Mouse (Mus musculus) embryonic facial prominence, embryonic 14.5 days (tissue): ENCODE data around the gene Sco1. TPM values are rescaled to one million over a fixed set of nuclear protein-coding genes. Genes with fewer than 3 reads are reported as not detected.
"Not testable (repeated sequence)": the region's sequence is repeated elsewhere in the genome, so short reads cannot be mapped to it uniquely, and the experiment has no call there.

Experiments used
- ATAC-seq: fragments of 200-750 bp; cut with Nextera tagmentation; 2 replicates; pipeline ENCODE4 v1.8.0; 2017; ENCODE audit warnings: low read depth, moderate number of reproducible peaks, moderate TSS enrichment
- DNase-seq: peaks from one replicate; pipeline ENCODE4 v3.0.0-alpha.2; 2015; ENCODE audit warnings: low spot score
- H3K27ac ChIP-seq: fragments of 300-500 bp; sonication (generic); replicated peaks from 2 replicates; pipeline ENCODE4 v1.5.1; 2014; ENCODE audit warnings: low read depth, mild to moderate bottlenecking, low read length, moderate library complexity
- H3K27me3 ChIP-seq: fragments of 300-500 bp; sonication (generic); replicated peaks from 2 replicates; pipeline ENCODE4 v1.6.1; 2014; ENCODE audit warnings: low read length; ENCODE audit not compliant: control insufficient read depth, insufficient read depth
- H3K36me3 ChIP-seq: fragments of 300-500 bp; sonication (generic); 2 replicates; pipeline ENCODE4 v1.6.1; 2014; ENCODE audit warnings: low read length, mixed read lengths; ENCODE audit not compliant: control insufficient read depth, insufficient read depth
- H3K4me1 ChIP-seq: fragments of 300-500 bp; sonication (generic); 2 replicates; pipeline ENCODE4 v1.6.1; 2014; ENCODE audit warnings: antibody characterized with exemption, low read length; ENCODE audit not compliant: control insufficient read depth, insufficient read depth
- H3K4me2 ChIP-seq: fragments of 300-500 bp; sonication (generic); 2 replicates; pipeline ENCODE4 v1.6.1; 2014; ENCODE audit warnings: low read depth, mild to moderate bottlenecking, low read length, moderate library complexity, mixed read lengths
- H3K4me3 ChIP-seq: fragments of 300-500 bp; sonication (generic); 2 replicates; pipeline ENCODE4 v1.5.1; 2014; ENCODE audit warnings: low read depth, mild to moderate bottlenecking, low read length
- H3K9ac ChIP-seq: fragments of 300-500 bp; sonication (generic); 2 replicates; pipeline ENCODE4 v1.6.1; 2014; ENCODE audit warnings: low read depth, mild to moderate bottlenecking, low read length, moderate library complexity, mixed read lengths
- H3K9me3 ChIP-seq: fragments of 300-500 bp; sonication (generic); 2 replicates; pipeline ENCODE4 v1.6.1; 2016; ENCODE audit warnings: low read length; ENCODE audit not compliant: control insufficient read depth
- WGBS: fragments of 180-500 bp; shearing (Covaris S2); extraction: QIAGEN DNeasy Blood & Tissue Kit; methylation state at CpG from one replicate; pipeline ENCODE4 v1.1.7; 2014; 5-methylcytosine and 5-hydroxymethylcytosine counted together
- polyA plus RNA-seq: library from polyadenylated mRNA; unstranded; fragments of >200 nt; fragmentation: Nextera tagmentation; extraction: Ambion mirVana; gene quantifications from 2 replicates; pipeline ENCODE4 v1.2.1, GENCODE M21; 2014

Gene Sco1
- polyA plus RNA-seq, 1 experiment from 2014 or later, result 13.4 TPM

GRCm38 (mm10) chr11:67020948-67021347 lies 31.5 kb upstream of the Sco1 start:
- Histone ChIP-seq H3K4me3 (peak overlapping the region; percentile 15), H3K4me2 (peak overlapping the region; percentile 47), H3K4me1 (peaks cover 8% of the 10 kb centered on the region), H3K27ac (no peak overlapping the region), H3K9me3 (no peaks in the 10 kb centered on the region), H3K9ac (no peak overlapping the region), H3K27me3 (0 out of 2 replicates have a peak, but pooled peaks cover 5% of the 10 kb centered on the region), H3K36me3 (no peaks in the 10 kb centered on the region)
- ATAC-seq (no peak), DNase-seq (peak; percentile 75)
- 4% methylated on average over 12 of the region's 12 CpGs for WGBS

- H3K27ac ChIP-seq, result no peak overlapping the region
- 0 out of 2 replicates have a peak, but pooled peaks cover 5% of the 10 kb centered on the region for H3K27me3 ChIP-seq
- H3K4me2 ChIP-seq, result no peak overlapping the region
- no peak for ATAC-seq
- DNase-seq, result no peak
- no peak overlapping the region for H3K9ac ChIP-seq
- no peak overlapping the region for H3K4me3 ChIP-seq
- H3K36me3 ChIP-seq, result no peaks in the 10 kb centered on the region
- WGBS, result 88% methylated on average over 13 of the region's 13 CpGs
- H3K9me3 ChIP-seq, result no peaks in the 10 kb centered on the region
- H3K4me1 ChIP-seq, result peaks cover 8% of the 10 kb centered on the region
Measured at GRCm38 (mm10) chr11:67022354-67023115, 29.9 kb upstream of the Sco1 start.

GRCm38 (mm10) chr11:67023191-67023590 lies 29.3 kb upstream of the Sco1 start:
- not testable (repeated sequence) for DNase-seq, H3K9ac ChIP-seq, H3K4me1 ChIP-seq, H3K9me3 ChIP-seq, H3K27ac ChIP-seq, H3K4me3 ChIP-seq, H3K4me2 ChIP-seq, H3K36me3 ChIP-seq, H3K27me3 ChIP-seq, ATAC-seq
- 61% methylated on average over 1 of the region's 1 CpGs for WGBS

- ATAC-seq (no peak), DNase-seq (no peak)
- no peak overlapping the region for H3K9ac ChIP-seq
- WGBS, result 34% methylated on average over 6 of the region's 6 CpGs
- no peaks in the 10 kb centered on the region; the same call in 1 of the 2 replicates for H3K4me1 ChIP-seq
- H3K4me3 ChIP-seq, result no peak overlapping the region
- H3K4me2 ChIP-seq, result peak overlapping the region; percentile 65; the same call in 1 of the 2 replicates
- H3K9me3 ChIP-seq, result no peaks in the 10 kb centered on the region
- no peaks in the 10 kb centered on the region for H3K36me3 ChIP-seq
- 0 out of 2 replicates have a peak, but pooled peaks cover 5% of the 10 kb centered on the region for H3K27me3 ChIP-seq
- no peak overlapping the region for H3K27ac ChIP-seq
Measured at GRCm38 (mm10) chr11:67023802-67024340, 28.6 kb upstream of the Sco1 start.

GRCm38 (mm10) chr11:67024867-67025477 lies 27.5 kb upstream of the Sco1 start, which contains the start of gene Tmem220:
Gene Tmem220 (plus strand): TSS chr11:67025154.
- peak; percentile 97 for DNase-seq
- H3K9me3 ChIP-seq, result no peaks in the 10 kb centered on the region
- H3K27me3 ChIP-seq, result 0 out of 2 replicates have a peak, but pooled peaks cover 4% of the 10 kb centered on the region
- H3K4me3 ChIP-seq, result peak within 1 kb of the TSS; percentile 54
- H3K4me1 ChIP-seq, result no peaks in the 10 kb centered on the region; the same call in 1 of the 2 replicates
- H3K36me3 ChIP-seq, result no peaks in the 10 kb centered on the region
- peak within 1 kb of the TSS; percentile 69 for H3K9ac ChIP-seq
- ATAC-seq, result peak; percentile 98
- H3K4me2 ChIP-seq, result peak within 1 kb of the TSS; percentile 65
- under 1% methylated on average over 27 of the region's 35 CpGs for WGBS
- no peak within 1 kb of the TSS for H3K27ac ChIP-seq

GRCm38 (mm10) chr11:67030904-67031602 lies 21.4 kb upstream of the Sco1 start:
- no peak overlapping the region for H3K4me3 ChIP-seq
- no peak overlapping the region for H3K4me2 ChIP-seq
- 58% methylated on average over 16 of the region's 16 CpGs for WGBS
- H3K36me3 ChIP-seq, result no peaks in the 10 kb centered on the region
- no peaks in the 10 kb centered on the region for H3K27me3 ChIP-seq
- no peak overlapping the region for H3K27ac ChIP-seq
- no peaks in the 10 kb centered on the region for H3K4me1 ChIP-seq
- DNase-seq (no peak), ATAC-seq (no peak)
- H3K9me3 ChIP-seq, result no peaks in the 10 kb centered on the region
- no peak overlapping the region for H3K9ac ChIP-seq

GRCm38 (mm10) chr11:67031603-67031915 lies 20.9 kb upstream of the Sco1 start:
- Histone ChIP-seq H3K27me3 (no peaks in the 10 kb centered on the region), H3K9ac (no peak overlapping the region), H3K4me1 (no peaks in the 10 kb centered on the region), H3K27ac (no peak overlapping the region), H3K4me3 (no peak overlapping the region), H3K4me2 (no peak overlapping the region), H3K36me3 (no peaks in the 10 kb centered on the region), H3K9me3 (no peaks in the 10 kb centered on the region)
- ATAC-seq, result no peak
- no peak for DNase-seq
- WGBS, result 68% methylated on average over 2 of the region's 2 CpGs

- H3K36me3 ChIP-seq, result peaks cover 28% of the 10 kb centered on the region
- H3K9me3 ChIP-seq, result 0 out of 2 replicates have a peak, but pooled peaks cover under 1% of the 10 kb centered on the region
- H3K4me2 ChIP-seq, result no peak overlapping the region
- WGBS, result 80% methylated on average over 4 of the region's 4 CpGs
- H3K9ac ChIP-seq, result no peak overlapping the region
- no peak for ATAC-seq
- H3K4me1 ChIP-seq, result no peaks in the 10 kb centered on the region
- no peak overlapping the region for H3K27ac ChIP-seq
- H3K4me3 ChIP-seq, result no peak overlapping the region
- DNase-seq, result no peak
- H3K27me3 ChIP-seq, result no peaks in the 10 kb centered on the region
Measured at GRCm38 (mm10) chr11:67034775-67035485, 17.5 kb upstream of the Sco1 start.
